Mouse (Mus musculus) T-helper 17 cell (primary cell): ENCODE measurements around the gene Gm3233.
"Not testable (repeated sequence)": the region's sequence is repeated elsewhere in the genome, so short reads cannot be mapped to it uniquely, and the experiment has no call there.

Source experiments
- in situ Hi-C, 2 experiments: fragments of 300-600 bp; cut with MboI, MseI; formaldehyde crosslinking; loops; 1 replicate in 1 of 2; 2 replicates in 1 of 2; pipeline ENCODE4 v1.15.1; 2025; ENCODE audit warnings: high pct_unique_total_duplicates in 2 of 2

The Gm3233 gene

GRCm38 (mm10) chr10:77759582-77759981 is at the start of gene Gm3233:
Gene Gm3233, minus strand, starts transcription at chr10:77759682.
- in situ Hi-C loops: not testable (repeated sequence)

- in situ Hi-C loops: no loop called here
Observed at GRCm38 (mm10) chr10:77804095-77804494, 44.6 kb upstream of the Gm3233 start.

GRCm38 (mm10) chr10:77798921-77799508 is 39.5 kb upstream of the Gm3233 start, which contains the start of gene Gm19668:
Gene Gm19668, minus strand, starts transcription at chr10:77799133.
- in situ Hi-C loops: no loop called here

GRCm38 (mm10) chr10:77798164-77798920 is 38.9 kb upstream of the Gm3233 start:
- in situ Hi-C loops: not testable (repeated sequence)

GRCm38 (mm10) chr10:77797677-77798076 is 38.2 kb upstream of the Gm3233 start:
- in situ Hi-C loops: no loop called here

- in situ Hi-C loops: no loop called here
Observed at GRCm38 (mm10) chr10:77794976-77795375, 35.5 kb upstream of the Gm3233 start, which contains the start of gene Gm9639. Gene Gm9639, minus strand, starts transcription at chr10:77795076.

GRCm38 (mm10) chr10:77788621-77789020 is 29.1 kb upstream of the Gm3233 start:
- in situ Hi-C loops: no loop called here

- in situ Hi-C loops: not testable (repeated sequence)
Observed at GRCm38 (mm10) chr10:77787876-77788275, 28.4 kb upstream of the Gm3233 start, which contains the start of gene Gm7137. Gene Gm7137, minus strand, starts transcription at chr10:77788200.

- in situ Hi-C loops: not testable (repeated sequence)
Observed at GRCm38 (mm10) chr10:77783396-77783795, 23.9 kb upstream of the Gm3233 start.

GRCm38 (mm10) chr10:77782442-77782841 is 23.0 kb upstream of the Gm3233 start, which contains the start of gene Gm3250:
Gene Gm3250, minus strand, starts transcription at chr10:77782542.
- in situ Hi-C loops: not testable (repeated sequence)

GRCm38 (mm10) chr10:77776844-77777243 is 17.4 kb upstream of the Gm3233 start, which contains the start of gene Gm7138:
Gene Gm7138, minus strand, starts transcription at chr10:77776944.
- in situ Hi-C loops: not testable (repeated sequence)

GRCm38 (mm10) chr10:77772142-77772541 is 12.7 kb upstream of the Gm3233 start:
- in situ Hi-C loops: not testable (repeated sequence)

- in situ Hi-C loops: not testable (repeated sequence)
Observed at GRCm38 (mm10) chr10:77771225-77771624, 11.7 kb upstream of the Gm3233 start, which contains the start of gene Gm3238. Gene Gm3238, minus strand, starts transcription at chr10:77771325.

- in situ Hi-C loops: no loop called here
Observed at GRCm38 (mm10) chr10:77769727-77770126, 10.2 kb upstream of the Gm3233 start.

- in situ Hi-C loops: no loop called here
Observed at GRCm38 (mm10) chr10:77753448-77753847, 6.0 kb downstream of the Gm3233 start.

GRCm38 (mm10) chr10:77752312-77752711 is 7.2 kb downstream of the Gm3233 start:
- in situ Hi-C loops: not testable (repeated sequence)

GRCm38 (mm10) chr10:77751254-77751653 is 8.2 kb downstream of the Gm3233 start, which contains the start of gene Gm9736:
Gene Gm9736, minus strand, starts transcription at chr10:77751354.
- in situ Hi-C loops: not testable (repeated sequence)

- in situ Hi-C loops: not testable (repeated sequence)
Observed at GRCm38 (mm10) chr10:77750686-77751085, 8.8 kb downstream of the Gm3233 start.

- in situ Hi-C loops: not testable (repeated sequence)
Observed at GRCm38 (mm10) chr10:77741924-77742688, 17.4 kb downstream of the Gm3233 start, which contains the start of gene Gm18596. Gene Gm18596, minus strand, starts transcription at chr10:77742638.

- in situ Hi-C loops: no loop called here
Observed at GRCm38 (mm10) chr10:77738929-77739328, 20.6 kb downstream of the Gm3233 start.

GRCm38 (mm10) chr10:77735928-77736327 is 23.6 kb downstream of the Gm3233 start:
- in situ Hi-C loops: no loop called here

GRCm38 (mm10) chr10:77729241-77729640 is 30.2 kb downstream of the Gm3233 start:
- in situ Hi-C loops: no loop called here
